Comparison of ENCODE assay signal across 8 mouse cellular contexts in genomic region chr8:123202288-123202687, GRCm38 (mm10). TPM values are rescaled to one million over a fixed set of nuclear protein-coding genes. Genes with fewer than 3 reads are reported as not detected.
DNase-seq lines count a peak whose midpoint lies in the region; ATAC-seq and TF ChIP-seq lines count a peak whose summit lies in the region.

No protein-coding gene starts in this region.

- 22% methylated on average over 5 of the region's 5 CpGs for WGBS in forebrain, postnatal 0 days
- WGBS in intestine, embryonic 15.5 days: 23% methylated on average over 5 of the region's 5 CpGs
- WGBS in liver, embryonic 11.5 days: 27% methylated on average over 5 of the region's 5 CpGs
- WGBS in neural tube, embryonic 12.5 days: 26% methylated on average over 5 of the region's 5 CpGs

- H3K9ac ChIP-seq in forebrain, postnatal 0 days: no peak overlapping the region
- H3K9ac ChIP-seq in intestine, embryonic 15.5 days: no peak overlapping the region
- H3K9ac ChIP-seq in liver, embryonic 11.5 days (ENCODE audit: low read depth, low read length): no peak overlapping the region
- no peak overlapping the region for H3K9ac ChIP-seq in neural tube, embryonic 12.5 days

- no peak overlapping the region for H3K4me2 ChIP-seq in forebrain, postnatal 0 days (ENCODE audit: low read depth)
- H3K4me2 ChIP-seq in intestine, embryonic 15.5 days (replicated peaks): no peak overlapping the region
- no peak overlapping the region for H3K4me2 ChIP-seq in liver, embryonic 11.5 days
- no peak overlapping the region for H3K4me2 ChIP-seq in neural tube, embryonic 12.5 days (replicated peaks)

- peak; percentile 98 for TF ChIP-seq CTCF in forebrain, postnatal 0 days (IDR thresholded peaks at IDR 0.05; ENCODE audit: low read depth)

- H3K9me3 ChIP-seq in forebrain, postnatal 0 days (ENCODE audit: low read length): no peaks in the 10 kb centered on the region
- H3K9me3 ChIP-seq in intestine, embryonic 15.5 days: no peaks in the 10 kb centered on the region
- H3K9me3 ChIP-seq in liver, embryonic 11.5 days (ENCODE audit: control insufficient read depth, low read length): no peaks in the 10 kb centered on the region
- H3K9me3 ChIP-seq in neural tube, embryonic 12.5 days: no peaks in the 10 kb centered on the region

- no peak overlapping the region for H3K27ac ChIP-seq in forebrain, postnatal 0 days (ENCODE audit: low read depth, low read length)
- no peak overlapping the region for H3K27ac ChIP-seq in intestine, embryonic 15.5 days
- no peak overlapping the region for H3K27ac ChIP-seq in liver, embryonic 11.5 days (ENCODE audit: low read depth, low read length)
- H3K27ac ChIP-seq in neural tube, embryonic 12.5 days: no peak overlapping the region

- ATAC-seq in forebrain, postnatal 0 days: peak; percentile 69
- peak; percentile 20; the same call in 1 of the 2 replicates for ATAC-seq in intestine, embryonic 15.5 days
- no peak for ATAC-seq in liver, embryonic 11.5 days (replicated peaks; ENCODE audit: low FRiP score)
- ATAC-seq in neural tube, embryonic 12.5 days (ENCODE audit: low FRiP score, low read depth): 0 out of 2 replicates have a peak, but pooled peaks have one; percentile 21

- no peaks in the 10 kb centered on the region for H3K4me1 ChIP-seq in forebrain, postnatal 0 days (ENCODE audit: insufficient read depth)
- H3K4me1 ChIP-seq in intestine, embryonic 15.5 days (replicated peaks): no peaks in the 10 kb centered on the region
- H3K4me1 ChIP-seq in liver, embryonic 11.5 days (replicated peaks; ENCODE audit: control insufficient read depth, insufficient read depth, low read length): no peaks in the 10 kb centered on the region
- H3K4me1 ChIP-seq in neural tube, embryonic 12.5 days: no peaks in the 10 kb centered on the region

- peaks cover 21% of the 10 kb centered on the region for H3K36me3 ChIP-seq in forebrain, postnatal 0 days (ENCODE audit: insufficient read depth)
- H3K36me3 ChIP-seq in intestine, embryonic 15.5 days: peaks cover 13% of the 10 kb centered on the region
- peaks cover 14% of the 10 kb centered on the region for H3K36me3 ChIP-seq in liver, embryonic 11.5 days (ENCODE audit: control insufficient read depth, insufficient read depth, low read length)
- H3K36me3 ChIP-seq in neural tube, embryonic 12.5 days: peaks cover 28% of the 10 kb centered on the region

- no peaks in the 10 kb centered on the region for H3K27me3 ChIP-seq in forebrain, postnatal 0 days (ENCODE audit: insufficient read depth, low read length)
- no peaks in the 10 kb centered on the region for H3K27me3 ChIP-seq in intestine, embryonic 15.5 days (replicated peaks)
- 0 out of 2 replicates have a peak, but pooled peaks cover 4% of the 10 kb centered on the region for H3K27me3 ChIP-seq in liver, embryonic 11.5 days (replicated peaks; ENCODE audit: control insufficient read depth, insufficient read depth, low read length)
- H3K27me3 ChIP-seq in neural tube, embryonic 12.5 days (replicated peaks): no peaks in the 10 kb centered on the region

- DNase-seq in 3T3-L1 (ENCODE audit: low read depth, low spot score) (peak; percentile 87), MEL-GATA-1-ER (ENCODE audit: extremely low read depth, low read depth) (peak; percentile 47)
- peak; percentile 72 to 79 for DNase-seq in cerebellum, adult 18-20 months
- peak; percentile 92 for DNase-seq in forebrain, postnatal 0 days
- DNase-seq in liver, embryonic 11.5 days (ENCODE audit: low spot score): peak; percentile 76
- peak; percentile 87 for DNase-seq in testis, postnatal 10 days (ENCODE audit: low spot score)

- H3K4me3 ChIP-seq in forebrain, postnatal 0 days (ENCODE audit: low read depth, low read length): no peak overlapping the region
- no peak overlapping the region for H3K4me3 ChIP-seq in intestine, embryonic 15.5 days (replicated peaks)
- H3K4me3 ChIP-seq in liver, embryonic 11.5 days (ENCODE audit: low read depth, low read length): no peak overlapping the region
- no peak overlapping the region for H3K4me3 ChIP-seq in neural tube, embryonic 12.5 days

RNA-seq across cellular contexts. Expression of gene Chmp1a, which starts 10.3 kb away (rescaled TPM):
- total RNA-seq in forebrain, postnatal 0 days (2014; rRNA removed): 207 and 211 TPM in 2 replicates
- 247 and 251 TPM in 2 replicates for polyA plus RNA-seq in forebrain, postnatal 0 days (2015; fragmentation: Nextera tagmentation; extraction: Ambion mirVana)
- polyA plus RNA-seq in intestine, embryonic 15.5 days (2015; fragmentation: Nextera tagmentation; extraction: Ambion mirVana): 142 and 148 TPM in 2 replicates
- 95.4 and 104 TPM in 2 replicates for polyA plus RNA-seq in liver, embryonic 11.5 days (2014; fragmentation: Nextera tagmentation; extraction: Ambion mirVana)
- 145 and 148 TPM in 2 replicates for polyA plus RNA-seq in neural tube, embryonic 12.5 days (2016; fragmentation: Nextera tagmentation; extraction: Ambion mirVana)

RNA-seq across cellular contexts. Expression of gene Spata33, which starts 10.3 kb away (rescaled TPM):
- total RNA-seq in forebrain, postnatal 0 days (2014; rRNA removed): 6.3 and 7.8 TPM in 2 replicates
- 7.6 and 8.2 TPM in 2 replicates for polyA plus RNA-seq in forebrain, postnatal 0 days (2015; fragmentation: Nextera tagmentation; extraction: Ambion mirVana)
- polyA plus RNA-seq in intestine, embryonic 15.5 days (2015; fragmentation: Nextera tagmentation; extraction: Ambion mirVana): 1.8 and 2.3 TPM in 2 replicates
- 1.4 and 1.7 TPM in 2 replicates for polyA plus RNA-seq in liver, embryonic 11.5 days (2014; fragmentation: Nextera tagmentation; extraction: Ambion mirVana)
- 7.0 and 8.5 TPM in 2 replicates for polyA plus RNA-seq in neural tube, embryonic 12.5 days (2016; fragmentation: Nextera tagmentation; extraction: Ambion mirVana)

RNA-seq across cellular contexts. Expression of gene Dpep1, which starts 16.2 kb away (rescaled TPM):
- total RNA-seq in forebrain, postnatal 0 days (2014; rRNA removed): 0.15 and 0.57 TPM in 2 replicates
- polyA plus RNA-seq in forebrain, postnatal 0 days (2015; fragmentation: Nextera tagmentation; extraction: Ambion mirVana): 0.23 and 0.46 TPM in 2 replicates
- polyA plus RNA-seq in intestine, embryonic 15.5 days (2015; fragmentation: Nextera tagmentation; extraction: Ambion mirVana): 3.9 and 5.4 TPM in 2 replicates
- polyA plus RNA-seq in liver, embryonic 11.5 days (2014; fragmentation: Nextera tagmentation; extraction: Ambion mirVana): 0.52 and 1.3 TPM in 2 replicates
- polyA plus RNA-seq in neural tube, embryonic 12.5 days (2016; fragmentation: Nextera tagmentation; extraction: Ambion mirVana): 0.33 and 0.37 TPM in 2 replicates

RNA-seq across cellular contexts. Expression of gene Cdk10, which starts 22.4 kb away (rescaled TPM):
- total RNA-seq in forebrain, postnatal 0 days (2014; rRNA removed): 71.7 and 93.2 TPM in 2 replicates
- 48.7 and 54.3 TPM in 2 replicates for polyA plus RNA-seq in forebrain, postnatal 0 days (2015; fragmentation: Nextera tagmentation; extraction: Ambion mirVana)
- 24.2 and 25.4 TPM in 2 replicates for polyA plus RNA-seq in intestine, embryonic 15.5 days (2015; fragmentation: Nextera tagmentation; extraction: Ambion mirVana)
- 22.8 and 25.0 TPM in 2 replicates for polyA plus RNA-seq in liver, embryonic 11.5 days (2014; fragmentation: Nextera tagmentation; extraction: Ambion mirVana)
- 35.6 and 36.1 TPM in 2 replicates for polyA plus RNA-seq in neural tube, embryonic 12.5 days (2016; fragmentation: Nextera tagmentation; extraction: Ambion mirVana)

RNA-seq across cellular contexts. Expression of gene Spata2l, which starts 33.7 kb away (rescaled TPM):
- 10.2 and 12.2 TPM in 2 replicates for total RNA-seq in forebrain, postnatal 0 days (2014; rRNA removed)
- polyA plus RNA-seq in forebrain, postnatal 0 days (2015; fragmentation: Nextera tagmentation; extraction: Ambion mirVana): 11.3 and 14.8 TPM in 2 replicates
- polyA plus RNA-seq in intestine, embryonic 15.5 days (2015; fragmentation: Nextera tagmentation; extraction: Ambion mirVana): 5.4 and 5.5 TPM in 2 replicates
- 2.0 and 2.2 TPM in 2 replicates for polyA plus RNA-seq in liver, embryonic 11.5 days (2014; fragmentation: Nextera tagmentation; extraction: Ambion mirVana)
- polyA plus RNA-seq in neural tube, embryonic 12.5 days (2016; fragmentation: Nextera tagmentation; extraction: Ambion mirVana): 3.8 and 4.7 TPM in 2 replicates
